Mouse (Mus musculus) neural tube, embryonic 12.5 days (tissue): Measurements from ENCODE around the gene Saysd1. TPM values are rescaled to one million over a fixed set of nuclear protein-coding genes. Genes with fewer than 3 reads are reported as not detected.

ENCODE experiments used
- polyA plus RNA-seq: library from polyadenylated mRNA; unstranded; fragments of >200 nt; fragmentation: Nextera tagmentation; extraction: Ambion mirVana; gene quantifications from 2 replicates; pipeline ENCODE4 v1.2.1, GENCODE M21; 2016

The Saysd1 gene
- polyA plus RNA-seq, 1 experiment from 2014 or later = 11.7 TPM

Other genes with a start within 250 kb of the Saysd1 start
- gene Gng2, start 160.9 kb downstream of the Saysd1 start, polyA plus RNA-seq = 233 and 249 TPM in 2 replicates
- 7.8 and 8.4 TPM in 2 replicates for gene Kcnk5, start 43.3 kb upstream of the Saysd1 start, polyA plus RNA-seq
- gene Kcnk16, start 130.7 kb upstream of the Saysd1 start, polyA plus RNA-seq = not detected in 2 replicates
- 10.1 and 10.7 TPM in 2 replicates for gene Nudt13, start 156.2 kb upstream of the Saysd1 start, polyA plus RNA-seq
- gene Ecd, start 209.6 kb upstream of the Saysd1 start, polyA plus RNA-seq = 61.0 and 61.9 TPM in 2 replicates
- 51.6 and 52.1 TPM in 2 replicates for gene Fam149b, start 209.6 kb upstream of the Saysd1 start, polyA plus RNA-seq